Mouse (Mus musculus): ENCODE measurements at regions not wholly inside any gene's neighbourhood (a gene's known extent, or its start where the extent isn't known, plus 50 kb on each side); places are given as distances from the start of the nearest gene placed in this dataset.

GRCm38 (mm10) chr14:86230609-86231008, 910.4 kb downstream of the Diaph3 start:
- DNase-seq (ENCODE audit: low spot score): no peak
- no peak for ATAC-seq (ENCODE audit: insufficient read depth, low read depth)
- 44% methylated on average over 1 of the region's 1 CpGs for WGBS
- Histone ChIP-seq H3K27me3 (ENCODE audit: control insufficient read depth, insufficient read depth, low read length) (no peaks in the 10 kb centered on the region), H3K36me3 (replicated peaks; ENCODE audit: control insufficient read depth, insufficient read depth, low read length) (no peaks in the 10 kb centered on the region), H3K4me3 (ENCODE audit: low read depth, low read length) (no peak overlapping the region), H3K4me1 (ENCODE audit: control insufficient read depth, insufficient read depth) (no peaks in the 10 kb centered on the region), H3K4me2 (ENCODE audit: low read depth, low read length) (no peak overlapping the region), H3K9me3 (replicated peaks; ENCODE audit: control insufficient read depth, low read length) (no peaks in the 10 kb centered on the region), H3K9ac (replicated peaks; ENCODE audit: low read depth, low read length) (no peak overlapping the region), H3K27ac (ENCODE audit: low read depth) (no peak overlapping the region)
- TF ChIP-seq CTCF (IDR thresholded peaks at IDR 0.05; ENCODE audit: low read depth) (no peak), EP300 (IDR thresholded peaks at IDR 0.05; ENCODE audit: low read depth) (no peak)

- Histone ChIP-seq H3K4me2 (ENCODE audit: low read depth, low read length) (no peak overlapping the region), H3K4me3 (ENCODE audit: low read depth, low read length) (no peak overlapping the region), H3K27ac (ENCODE audit: low read depth) (no peak overlapping the region), H3K36me3 (replicated peaks; ENCODE audit: control insufficient read depth, insufficient read depth, low read length) (no peaks in the 10 kb centered on the region), H3K27me3 (ENCODE audit: control insufficient read depth, insufficient read depth, low read length) (no peaks in the 10 kb centered on the region), H3K4me1 (ENCODE audit: control insufficient read depth, insufficient read depth) (no peaks in the 10 kb centered on the region), H3K9me3 (replicated peaks; ENCODE audit: control insufficient read depth, low read length) (no peaks in the 10 kb centered on the region), H3K9ac (replicated peaks; ENCODE audit: low read depth, low read length) (no peak overlapping the region)
- ATAC-seq (ENCODE audit: insufficient read depth, low read depth) (no peak), DNase-seq (ENCODE audit: low spot score) (no peak)
- 81% methylated on average over 2 of the region's 2 CpGs for WGBS
- no peak for TF ChIP-seq EP300 (IDR thresholded peaks at IDR 0.05; ENCODE audit: low read depth)
- no peak for TF ChIP-seq CTCF (IDR thresholded peaks at IDR 0.05; ENCODE audit: low read depth)
Measured at GRCm38 (mm10) chr14:86229755-86230154, 911.3 kb downstream of the Diaph3 start.

GRCm38 (mm10) chr14:86215711-86216110, 925.3 kb downstream of the Diaph3 start:
- Histone ChIP-seq H3K9me3 (replicated peaks; ENCODE audit: control insufficient read depth, low read length) (no peaks in the 10 kb centered on the region), H3K27ac (ENCODE audit: low read depth) (no peak overlapping the region), H3K36me3 (replicated peaks; ENCODE audit: control insufficient read depth, insufficient read depth, low read length) (no peaks in the 10 kb centered on the region), H3K4me3 (ENCODE audit: low read depth, low read length) (no peak overlapping the region), H3K27me3 (ENCODE audit: control insufficient read depth, insufficient read depth, low read length) (no peaks in the 10 kb centered on the region), H3K4me1 (ENCODE audit: control insufficient read depth, insufficient read depth) (no peaks in the 10 kb centered on the region), H3K9ac (replicated peaks; ENCODE audit: low read depth, low read length) (no peak overlapping the region), H3K4me2 (ENCODE audit: low read depth, low read length) (no peak overlapping the region)
- 74% methylated on average over 9 of the region's 9 CpGs for WGBS
- no peak for ATAC-seq (ENCODE audit: insufficient read depth, low read depth)
- no peak for DNase-seq (ENCODE audit: low spot score)
- TF ChIP-seq EP300 (IDR thresholded peaks at IDR 0.05; ENCODE audit: low read depth) (no peak), CTCF (IDR thresholded peaks at IDR 0.05; ENCODE audit: low read depth) (no peak)

DNA sequence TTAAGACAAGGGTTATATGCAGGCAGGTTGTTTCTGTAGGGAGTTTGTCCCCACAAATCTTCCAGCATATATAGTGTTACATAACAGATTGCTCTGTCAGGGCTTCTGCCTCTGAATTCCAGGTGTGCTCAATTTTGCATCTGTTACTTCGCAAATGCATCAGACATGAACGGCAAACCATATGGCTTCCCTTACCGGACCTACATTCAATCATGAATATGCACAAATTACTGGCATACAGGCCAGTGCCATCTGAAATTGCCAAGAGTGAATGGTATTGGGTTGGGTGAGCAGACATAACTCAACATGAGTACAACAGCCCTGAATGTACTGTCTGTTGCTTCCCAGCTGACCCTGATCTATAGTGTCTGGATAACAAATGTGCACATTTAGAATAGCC, 929.4 kb downstream of the Diaph3 start:
- Histone ChIP-seq H3K4me3 (ENCODE audit: low read depth, low read length) (no peak overlapping the region), H3K4me2 (ENCODE audit: low read depth, low read length) (no peak overlapping the region), H3K36me3 (replicated peaks; ENCODE audit: control insufficient read depth, insufficient read depth, low read length) (no peaks in the 10 kb centered on the region), H3K27me3 (ENCODE audit: control insufficient read depth, insufficient read depth, low read length) (no peaks in the 10 kb centered on the region), H3K9me3 (replicated peaks; ENCODE audit: control insufficient read depth, low read length) (no peaks in the 10 kb centered on the region), H3K27ac (ENCODE audit: low read depth) (no peak overlapping the region), H3K4me1 (ENCODE audit: control insufficient read depth, insufficient read depth) (no peaks in the 10 kb centered on the region), H3K9ac (replicated peaks; ENCODE audit: low read depth, low read length) (no peak overlapping the region)
- 93% methylated on average over 3 of the region's 3 CpGs for WGBS
- DNase-seq (ENCODE audit: low spot score) (no peak), ATAC-seq (ENCODE audit: insufficient read depth, low read depth) (no peak)
- TF ChIP-seq CTCF (IDR thresholded peaks at IDR 0.05; ENCODE audit: low read depth) (no peak), EP300 (IDR thresholded peaks at IDR 0.05; ENCODE audit: low read depth) (no peak)

DNA sequence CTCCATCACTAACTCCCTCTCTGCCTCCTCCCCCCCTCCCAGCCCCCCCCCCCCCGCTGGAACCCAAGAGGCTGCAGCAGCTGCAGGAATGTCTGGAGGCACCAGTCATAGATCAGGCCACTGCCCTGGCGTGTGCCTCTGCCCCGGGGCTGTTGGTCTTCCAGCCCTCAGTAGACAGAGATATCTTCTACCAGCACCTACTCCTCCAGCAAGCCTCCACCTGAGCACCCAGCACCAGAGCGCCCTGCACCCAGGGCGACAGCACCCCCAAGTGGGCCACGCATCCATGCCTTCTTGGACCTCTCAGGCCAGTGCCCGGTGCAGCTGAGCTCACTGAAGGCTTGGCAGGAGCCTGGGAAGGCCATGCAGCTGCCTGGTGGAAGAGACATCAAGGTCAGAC, 936.5 kb downstream of the Diaph3 start:
- ATAC-seq (ENCODE audit: insufficient read depth, low read depth) (no peak), DNase-seq (ENCODE audit: low spot score) (no peak)
- Histone ChIP-seq H3K4me3 (ENCODE audit: low read depth, low read length) (no peak overlapping the region), H3K27me3 (ENCODE audit: control insufficient read depth, insufficient read depth, low read length) (no peaks in the 10 kb centered on the region), H3K27ac (ENCODE audit: low read depth) (no peak overlapping the region), H3K36me3 (replicated peaks; ENCODE audit: control insufficient read depth, insufficient read depth, low read length) (no peaks in the 10 kb centered on the region), H3K9ac (replicated peaks; ENCODE audit: low read depth, low read length) (no peak overlapping the region), H3K9me3 (replicated peaks; ENCODE audit: control insufficient read depth, low read length) (no peaks in the 10 kb centered on the region), H3K4me2 (ENCODE audit: low read depth, low read length) (no peak overlapping the region), H3K4me1 (ENCODE audit: control insufficient read depth, insufficient read depth) (no peaks in the 10 kb centered on the region)
- 70% methylated on average over 6 of the region's 7 CpGs for WGBS
- no peak for TF ChIP-seq CTCF (IDR thresholded peaks at IDR 0.05; ENCODE audit: low read depth)
- no peak for TF ChIP-seq EP300 (IDR thresholded peaks at IDR 0.05; ENCODE audit: low read depth)

GRCm38 (mm10) chr14:86197864-86198263, 943.2 kb downstream of the Diaph3 start:
- Histone ChIP-seq H3K4me2 (ENCODE audit: low read depth, low read length) (no peak overlapping the region), H3K4me1 (ENCODE audit: control insufficient read depth, insufficient read depth) (no peaks in the 10 kb centered on the region), H3K9ac (replicated peaks; ENCODE audit: low read depth, low read length) (no peak overlapping the region), H3K27ac (ENCODE audit: low read depth) (no peak overlapping the region), H3K36me3 (replicated peaks; ENCODE audit: control insufficient read depth, insufficient read depth, low read length) (no peaks in the 10 kb centered on the region), H3K9me3 (replicated peaks; ENCODE audit: control insufficient read depth, low read length) (no peaks in the 10 kb centered on the region), H3K4me3 (ENCODE audit: low read depth, low read length) (no peak overlapping the region), H3K27me3 (ENCODE audit: control insufficient read depth, insufficient read depth, low read length) (no peaks in the 10 kb centered on the region)
- DNase-seq (ENCODE audit: low spot score) (no peak), ATAC-seq (ENCODE audit: insufficient read depth, low read depth) (no peak)
- WGBS: 87% methylated on average over 4 of the region's 4 CpGs
- TF ChIP-seq CTCF (IDR thresholded peaks at IDR 0.05; ENCODE audit: low read depth) (no peak), EP300 (IDR thresholded peaks at IDR 0.05; ENCODE audit: low read depth) (no peak)
